In the genomic region with DNA sequence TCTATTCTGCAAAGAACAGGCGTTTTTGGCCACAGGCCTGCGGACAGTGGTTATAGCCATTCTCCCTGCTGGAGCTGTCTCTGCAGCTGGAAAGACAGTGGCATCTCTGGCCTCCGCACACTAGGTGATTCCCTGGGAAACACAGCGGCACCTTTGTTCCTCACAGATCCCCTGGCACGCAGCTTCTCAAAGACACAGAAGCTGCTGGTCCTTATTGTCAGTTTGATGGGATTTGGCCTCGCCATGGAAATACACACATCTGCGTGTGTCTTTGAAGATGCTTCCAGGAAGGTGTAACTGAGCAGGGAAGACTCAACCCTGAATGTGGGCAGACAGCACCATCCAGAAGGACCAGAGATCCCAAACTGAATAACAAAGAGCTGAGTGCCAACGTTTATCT, we compare ENCODE assay signal across 10 mouse cellular contexts. TPM values are rescaled to one million over a fixed set of nuclear protein-coding genes. Genes with fewer than 3 reads are reported as not detected.
DNase-seq lines count a peak whose midpoint lies in the region; ATAC-seq and TF ChIP-seq lines count a peak whose summit lies in the region.
"Had no signal": no experiment of that assay in that cellular context is flagged by ENCODE, and none has a peak within 500 bp of the region (broad histone marks: within the 10 kb centered on the region; RNA-seq: fewer than 3 reads in every experiment).

No protein-coding gene starts in this region.

- no peaks in the 10 kb centered on the region; the same call in 1 of the 2 replicates for H3K36me3 ChIP-seq in forebrain, embryonic 15.5 days
- H3K36me3 ChIP-seq in forebrain, embryonic 11.5 days (ENCODE audit: control insufficient read depth, insufficient read depth, low read length), result no peaks in the 10 kb centered on the region
- peaks cover 10% of the 10 kb centered on the region; the same call in 1 of the 2 replicates for H3K36me3 ChIP-seq in kidney, embryonic 14.5 days (ENCODE audit: control insufficient read depth, insufficient read depth, low read length)
- H3K36me3 ChIP-seq in CH12.LX (replicated peaks in 1 of 2; ENCODE audit: control insufficient read depth in 1 of 2, insufficient read depth in 1 of 2, low read length in 1 of 2), result peaks cover 5 to 89% of the 10 kb centered on the region in 2 experiments
- peaks cover 28% of the 10 kb centered on the region for H3K36me3 ChIP-seq in limb, embryonic 13.5 days

- H3K27me3 ChIP-seq in forebrain, embryonic 15.5 days, result no peaks in the 10 kb centered on the region
- H3K27me3 ChIP-seq in forebrain, embryonic 11.5 days (ENCODE audit: control insufficient read depth, insufficient read depth, low read length), result no peaks in the 10 kb centered on the region
- no peaks in the 10 kb centered on the region for H3K27me3 ChIP-seq in kidney, embryonic 14.5 days (ENCODE audit: control insufficient read depth, insufficient read depth, low read length)
- no peaks in the 10 kb centered on the region for H3K27me3 ChIP-seq in CH12.LX (replicated peaks)
- no peaks in the 10 kb centered on the region for H3K27me3 ChIP-seq in limb, embryonic 13.5 days

- 0 out of 2 replicates have a peak overlapping the region, but pooled peaks have one; percentile 38 for H3K27ac ChIP-seq in forebrain, embryonic 15.5 days (replicated peaks)
- no peak overlapping the region for H3K27ac ChIP-seq in forebrain, embryonic 11.5 days (ENCODE audit: low read depth, low read length)
- peak overlapping the region; percentile 48; the same call in 1 of the 2 replicates for H3K27ac ChIP-seq in kidney, embryonic 14.5 days (ENCODE audit: low read depth, low read length)
- 0 out of 2 replicates have a peak overlapping the region, but pooled peaks have one; percentile 70 for H3K27ac ChIP-seq in CH12.LX (ENCODE audit: insufficient read depth, low read depth)
- peak overlapping the region; percentile 49; the same call in 1 of the 2 replicates for H3K27ac ChIP-seq in limb, embryonic 13.5 days

- dilution Hi-C loops in CH12.LX (cut with MboI; ENCODE audit: extremely low pct_ligation_motif_present, extremely low pct_unique_long_range_greater_than_20kb, low sequenced_read_pairs), result no loop called here

- in situ Hi-C loops in CH12.LX (cut with MboI; ENCODE audit: low pct_ligation_motif_present, low pct_unique_long_range_greater_than_20kb, low sequenced_read_pairs), result no loop called here

- TF ChIP-seq RAD21 in CH12.LX (IDR thresholded peaks at IDR 0.05; ENCODE audit: low read depth, low read length), result no peak

- ATAC-seq in forebrain, embryonic 15.5 days (replicated peaks), result no peak
- ATAC-seq in forebrain, embryonic 11.5 days (replicated peaks; ENCODE audit: low FRiP score), result no peak
- ATAC-seq in kidney, embryonic 14.5 days (ENCODE audit: low FRiP score, low TSS enrichment), result no peak
- ATAC-seq in limb, embryonic 13.5 days (ENCODE audit: low FRiP score, low read depth), result no peak
- ATAC-seq in erythroid progenitor cell, adult 5-6 weeks (replicated peaks; ENCODE audit: low FRiP score, poor library complexity, severe bottlenecking), result no peak

- H3K4me2 ChIP-seq in forebrain, embryonic 15.5 days (replicated peaks), result no peak overlapping the region
- H3K4me2 ChIP-seq in forebrain, embryonic 11.5 days (ENCODE audit: low read depth, low read length, severe bottlenecking), result no peak overlapping the region
- no peak overlapping the region for H3K4me2 ChIP-seq in kidney, embryonic 14.5 days (replicated peaks; ENCODE audit: low read depth, low read length)
- no peak overlapping the region for H3K4me2 ChIP-seq in CH12.LX (ENCODE audit: insufficient read depth, low read depth, poor library complexity, severe bottlenecking)
- no peak overlapping the region for H3K4me2 ChIP-seq in limb, embryonic 13.5 days (replicated peaks)

- no peak for DNase-seq in forebrain, embryonic 11.5 days (ENCODE audit: low spot score)
- no peak for DNase-seq in kidney, adult 11 months
- DNase-seq in CH12.LX (ENCODE audit: extremely low read depth) (no peak), adipocyte (ENCODE audit: low spot score) (no peak)
- DNase-seq: kidney, adult 9 months; retina, postnatal 1 day had no signal

- peaks cover 14% of the 10 kb centered on the region for H3K4me1 ChIP-seq in forebrain, embryonic 15.5 days
- H3K4me1 ChIP-seq in forebrain, embryonic 11.5 days (replicated peaks; ENCODE audit: control insufficient read depth, insufficient read depth, low read length), result no peaks in the 10 kb centered on the region; the same call in 1 of the 2 replicates
- H3K4me1 ChIP-seq in kidney, embryonic 14.5 days (ENCODE audit: control insufficient read depth, insufficient read depth, low read length), result peaks cover 15% of the 10 kb centered on the region
- H3K4me1 ChIP-seq in CH12.LX (ENCODE audit: control insufficient read depth in 1 of 2, insufficient read depth in 2 of 2), result peaks cover 45 to 80% of the 10 kb centered on the region in 2 experiments
- H3K4me1 ChIP-seq in limb, embryonic 13.5 days, result peaks cover 44% of the 10 kb centered on the region

- no peak for TF ChIP-seq POLR2A in CH12.LX (IDR thresholded peaks at IDR 0.05; ENCODE audit: low read depth, low read length)

- no peak for TF ChIP-seq EP300 in CH12.LX (IDR thresholded peaks at IDR 0.05; ENCODE audit: low read length)

- no peaks in the 10 kb centered on the region for H3K9me3 ChIP-seq in forebrain, embryonic 15.5 days
- no peaks in the 10 kb centered on the region for H3K9me3 ChIP-seq in forebrain, embryonic 11.5 days (ENCODE audit: control insufficient read depth, low read length)
- no peaks in the 10 kb centered on the region for H3K9me3 ChIP-seq in kidney, embryonic 14.5 days (ENCODE audit: control insufficient read depth, low read length)
- no peaks in the 10 kb centered on the region for H3K9me3 ChIP-seq in CH12.LX (replicated peaks; ENCODE audit: low read length)
- H3K9me3 ChIP-seq in limb, embryonic 13.5 days, result no peaks in the 10 kb centered on the region

- peaks cover 4% of the 10 kb centered on the region for H3K79me2 ChIP-seq in CH12.LX (replicated peaks; ENCODE audit: control insufficient read depth, extremely low read depth, insufficient read depth, poor library complexity, severe bottlenecking)

- TF ChIP-seq CTCF in CH12.LX (conservative IDR thresholded peaks at IDR 0.05 in 1 of 2, IDR thresholded peaks at IDR 0.05 in 1 of 2; ENCODE audit: low read depth in 2 of 2, low read length in 2 of 2), result no peak

- H3K4me3 ChIP-seq in forebrain, embryonic 15.5 days, result no peak overlapping the region
- no peak overlapping the region for H3K4me3 ChIP-seq in forebrain, embryonic 11.5 days (ENCODE audit: low read depth, low read length)
- H3K4me3 ChIP-seq in kidney, embryonic 14.5 days (ENCODE audit: low read length), result no peak overlapping the region
- H3K4me3 ChIP-seq in CH12.LX (replicated peaks in 1 of 3; ENCODE audit: low read depth in 2 of 3, low read length in 2 of 3, poor library complexity in 1 of 3), result no peak overlapping the region
- H3K4me3 ChIP-seq in limb, embryonic 13.5 days, result no peak overlapping the region

- no peak overlapping the region for H3K9ac ChIP-seq in forebrain, embryonic 15.5 days (replicated peaks)
- H3K9ac ChIP-seq in forebrain, embryonic 11.5 days (ENCODE audit: low read length), result no peak overlapping the region
- H3K9ac ChIP-seq in kidney, embryonic 14.5 days (ENCODE audit: low read depth, low read length), result no peak overlapping the region
- no peak overlapping the region for H3K9ac ChIP-seq in CH12.LX (ENCODE audit: insufficient read depth, low read depth)
- H3K9ac ChIP-seq in limb, embryonic 13.5 days, result 0 out of 2 replicates have a peak overlapping the region, but pooled peaks have one; percentile 3

- 88% methylated on average over 8 of the region's 8 CpGs for WGBS in forebrain, embryonic 15.5 days
- 88% methylated on average over 8 of the region's 8 CpGs for WGBS in forebrain, embryonic 11.5 days
- 92% methylated on average over 8 of the region's 8 CpGs for WGBS in kidney, embryonic 14.5 days
- 88% methylated on average over 8 of the region's 8 CpGs for WGBS in limb, embryonic 13.5 days

TF ChIP-seq in CH12.LX, 34 proteins besides CTCF, POLR2A, EP300 and RAD21 (continues in another document):
- TF ChIP-seq MAFK (IDR thresholded peaks at IDR 0.05; ENCODE audit: insufficient replicate concordance, low read length), result no peak

RNA-seq across cellular contexts. Expression of gene Dusp1, which starts 41.4 kb away (rescaled TPM):
- polyA plus RNA-seq in forebrain, embryonic 15.5 days (2015; fragmentation: Nextera tagmentation; extraction: Ambion mirVana), result 46.3 and 50.0 TPM in 2 replicates
- 35.7 and 37.6 TPM in 2 replicates for polyA plus RNA-seq in forebrain, embryonic 11.5 days (2014; fragmentation: Nextera tagmentation; extraction: Ambion mirVana)
- polyA plus RNA-seq in kidney, embryonic 14.5 days (2014; fragmentation: Nextera tagmentation; extraction: Ambion mirVana), result 19.3 and 19.8 TPM in 2 replicates
- total RNA-seq in CH12.LX (2012; rRNA removed) (3.5 and 5.6 TPM in 2 replicates), CH12.LX (2014; rRNA removed) (2.6 and 3.5 TPM in 2 replicates)
- polyA plus RNA-seq in CH12.LX (2012; ENCODE audit: insufficient read length, low read depth), result 8.6 and 9.9 TPM in 2 replicates
- polyA plus RNA-seq in limb, embryonic 13.5 days (2015; fragmentation: Nextera tagmentation; extraction: Ambion mirVana), result 17.5 and 18.9 TPM in 2 replicates
- 156 and 175 TPM in 2 replicates for total RNA-seq in erythroid progenitor cell, adult 5-6 weeks (2015; ENCODE audit: low replicate concordance)
- total RNA-seq in erythroid progenitor cell, adult 5-6 weeks (2017; ENCODE audit: low replicate concordance), result 20.0 and 35.4 TPM in 2 replicates

RNA-seq across cellular contexts. Expression of gene Ergic1, which starts 42.0 kb away (rescaled TPM):
- polyA plus RNA-seq in forebrain, embryonic 15.5 days (2015; fragmentation: Nextera tagmentation; extraction: Ambion mirVana), result 90.4 and 98.7 TPM in 2 replicates
- 139 and 145 TPM in 2 replicates for polyA plus RNA-seq in forebrain, embryonic 11.5 days (2014; fragmentation: Nextera tagmentation; extraction: Ambion mirVana)
- 141 and 150 TPM in 2 replicates for polyA plus RNA-seq in kidney, embryonic 14.5 days (2014; fragmentation: Nextera tagmentation; extraction: Ambion mirVana)
- 129 and 131 TPM in 2 replicates for total RNA-seq in CH12.LX (2012; rRNA removed)
- 89.5 and 93.5 TPM in 2 replicates for total RNA-seq in CH12.LX (2014; rRNA removed)
- polyA plus RNA-seq in CH12.LX (2012; ENCODE audit: insufficient read length, low read depth), result 111 and 142 TPM in 2 replicates
- polyA plus RNA-seq in limb, embryonic 13.5 days (2015; fragmentation: Nextera tagmentation; extraction: Ambion mirVana), result 122 and 126 TPM in 2 replicates
- total RNA-seq in erythroid progenitor cell, adult 5-6 weeks (2015; ENCODE audit: low replicate concordance), result 6.7 and 12.6 TPM in 2 replicates
- 3.7 and 3.9 TPM in 2 replicates for total RNA-seq in erythroid progenitor cell, adult 5-6 weeks (2017; ENCODE audit: low replicate concordance)

RNA-seq across cellular contexts. Expression of gene Atp6v0e, which starts 59.7 kb away (rescaled TPM):
- polyA plus RNA-seq in forebrain, embryonic 15.5 days (2015; fragmentation: Nextera tagmentation; extraction: Ambion mirVana), result 140 TPM in 2 replicates
- 87.3 and 94.7 TPM in 2 replicates for polyA plus RNA-seq in forebrain, embryonic 11.5 days (2014; fragmentation: Nextera tagmentation; extraction: Ambion mirVana)
- polyA plus RNA-seq in kidney, embryonic 14.5 days (2014; fragmentation: Nextera tagmentation; extraction: Ambion mirVana), result 192 and 214 TPM in 2 replicates
- 190 and 206 TPM in 2 replicates for total RNA-seq in CH12.LX (2012; rRNA removed)
- 403 and 422 TPM in 2 replicates for total RNA-seq in CH12.LX (2014; rRNA removed)
- polyA plus RNA-seq in CH12.LX (2012; ENCODE audit: insufficient read length, low read depth), result 190 and 226 TPM in 2 replicates
- polyA plus RNA-seq in limb, embryonic 13.5 days (2015; fragmentation: Nextera tagmentation; extraction: Ambion mirVana), result 161 and 174 TPM in 2 replicates
- 77.1 and 104 TPM in 2 replicates for total RNA-seq in erythroid progenitor cell, adult 5-6 weeks (2015; ENCODE audit: low replicate concordance)
- 81.9 and 122 TPM in 2 replicates for total RNA-seq in erythroid progenitor cell, adult 5-6 weeks (2017; ENCODE audit: low replicate concordance)
